Mouse (Mus musculus) lung, embryonic 16.5 days (tissue): ENCODE results near the gene Kifc3. TPM values are rescaled to one million over a fixed set of nuclear protein-coding genes. Genes with fewer than 3 reads are reported as not detected.

ENCODE experiments used
- ATAC-seq: fragments of 200-750 bp; cut with Nextera tagmentation; 2 replicates; pipeline ENCODE4 v1.8.0; 2017; ENCODE audit warnings: low read depth, mild to moderate bottlenecking, moderate library complexity
- H3K27ac ChIP-seq: fragments of 300-500 bp; sonication (generic); 2 replicates; pipeline ENCODE4 v1.5.1; 2014; ENCODE audit warnings: mild to moderate bottlenecking, control low read depth, low read length
- H3K27me3 ChIP-seq: fragments of 300-500 bp; sonication (generic); 2 replicates; pipeline ENCODE4 v1.6.1; 2014; ENCODE audit warnings: low read depth, low read length, mixed read lengths; ENCODE audit not compliant: control insufficient read depth, insufficient read depth
- H3K36me3 ChIP-seq: fragments of 300-500 bp; sonication (generic); 2 replicates; pipeline ENCODE4 v1.6.1; 2014; ENCODE audit warnings: low read length; ENCODE audit not compliant: control insufficient read depth, insufficient read depth
- H3K4me1 ChIP-seq: fragments of 300-500 bp; sonication (generic); replicated peaks from 2 replicates; pipeline ENCODE4 v1.6.1; 2014; ENCODE audit warnings: low read length, mixed read lengths; ENCODE audit not compliant: control insufficient read depth, insufficient read depth
- H3K4me2 ChIP-seq: fragments of 300-500 bp; sonication (generic); 2 replicates; pipeline ENCODE4 v1.6.1; 2014; ENCODE audit warnings: low read depth, low read length, control low read depth
- H3K4me3 ChIP-seq: fragments of 300-500 bp; sonication (generic); 2 replicates; pipeline ENCODE4 v1.5.1; 2014; ENCODE audit warnings: mild to moderate bottlenecking, low read length, control low read depth
- H3K9ac ChIP-seq: fragments of 300-500 bp; sonication (generic); 2 replicates; pipeline ENCODE4 v1.6.1; 2014; ENCODE audit warnings: low read length, control low read depth
- H3K9me3 ChIP-seq: fragments of 300-500 bp; sonication (generic); 2 replicates; pipeline ENCODE4 v1.6.1; 2016; ENCODE audit warnings: low read length; ENCODE audit not compliant: control insufficient read depth
- WGBS: fragments of 180-500 bp; shearing (Covaris S2); extraction: QIAGEN DNeasy Blood & Tissue Kit; methylation state at CpG from one replicate; pipeline ENCODE4 v1.1.7; 2014; 5-methylcytosine and 5-hydroxymethylcytosine counted together
- polyA plus RNA-seq: library from polyadenylated mRNA; unstranded; fragments of >200 nt; fragmentation: Nextera tagmentation; extraction: Ambion mirVana; gene quantifications from 2 replicates; pipeline ENCODE4 v1.2.1, GENCODE M21; 2015

Gene Kifc3
- polyA plus RNA-seq, 1 experiment from 2014 or later, result 16.8 TPM

DNA sequence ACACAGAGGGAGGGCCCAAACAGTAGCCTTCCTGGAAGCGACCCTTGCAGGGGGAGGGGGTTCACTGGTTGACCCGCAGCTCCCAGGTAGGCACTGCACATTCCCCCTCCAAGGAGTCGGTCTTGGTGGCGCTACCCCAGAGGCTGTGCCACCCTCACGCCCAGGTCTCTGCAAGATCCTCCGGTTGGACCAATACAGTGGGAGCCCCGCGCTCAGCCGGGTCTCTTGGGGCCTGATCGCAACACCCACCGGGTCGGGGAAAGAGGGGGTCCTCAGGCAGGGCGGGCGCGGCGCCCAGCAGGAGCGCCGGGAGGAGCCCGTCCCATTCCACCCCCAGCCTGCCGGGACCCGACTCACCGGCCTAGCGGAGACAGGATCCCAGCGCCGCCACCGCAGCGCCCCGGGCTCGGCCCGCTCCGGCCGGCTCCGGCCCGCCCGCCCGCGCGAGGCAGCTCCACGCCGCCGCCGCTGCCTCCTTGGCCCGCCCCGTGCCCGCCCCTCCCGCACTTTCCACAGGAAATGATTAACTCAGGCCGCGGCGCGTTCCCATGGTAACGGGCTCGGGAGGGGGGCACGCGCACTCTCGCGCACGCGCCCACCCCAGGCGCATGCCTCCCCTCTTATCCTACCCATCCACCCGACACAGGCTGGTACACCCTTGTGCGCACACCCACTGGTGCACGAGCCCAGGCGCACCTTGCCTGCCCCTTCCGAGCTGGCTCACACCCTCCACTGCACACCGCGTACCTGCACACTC lies 60.4 kb downstream of the Kifc3 start:
- H3K9ac ChIP-seq, result peak overlapping the region; percentile 85
- no peaks in the 10 kb centered on the region for H3K9me3 ChIP-seq
- peak; percentile 62 for ATAC-seq
- H3K4me3 ChIP-seq, result peak overlapping the region; percentile 62
- WGBS, result 2% methylated on average over 41 of the region's 66 CpGs
- no peaks in the 10 kb centered on the region for H3K36me3 ChIP-seq
- H3K27ac ChIP-seq, result peak overlapping the region; percentile 87
- peak overlapping the region; percentile 77 for H3K4me2 ChIP-seq
- no peaks in the 10 kb centered on the region for H3K27me3 ChIP-seq
- H3K4me1 ChIP-seq, result peaks cover 54% of the 10 kb centered on the region

GRCm38 (mm10) chr8:95141469-95142074 lies 61.0 kb downstream of the Kifc3 start:
- no peaks in the 10 kb centered on the region for H3K9me3 ChIP-seq
- H3K4me3 ChIP-seq, result peak overlapping the region; percentile 62
- H3K4me2 ChIP-seq, result peak overlapping the region; percentile 77
- H3K27ac ChIP-seq, result peak overlapping the region; percentile 87
- H3K36me3 ChIP-seq, result no peaks in the 10 kb centered on the region
- peak; percentile 44 for ATAC-seq
- peak overlapping the region; percentile 85 for H3K9ac ChIP-seq
- peaks cover 57% of the 10 kb centered on the region for H3K4me1 ChIP-seq
- WGBS, result 0% methylated on average over 6 of the region's 6 CpGs
- no peaks in the 10 kb centered on the region for H3K27me3 ChIP-seq

- H3K27me3 ChIP-seq, result no peaks in the 10 kb centered on the region
- no peak for ATAC-seq
- peak overlapping the region; percentile 85; the same call in 1 of the 2 replicates for H3K9ac ChIP-seq
- peaks cover 57% of the 10 kb centered on the region for H3K4me1 ChIP-seq
- WGBS, result 37% methylated on average over 1 of the region's 1 CpGs
- no peak overlapping the region; the same call in 1 of the 2 replicates for H3K4me3 ChIP-seq
- no peak overlapping the region; the same call in 1 of the 2 replicates for H3K27ac ChIP-seq
- H3K9me3 ChIP-seq, result no peaks in the 10 kb centered on the region
- H3K36me3 ChIP-seq, result no peaks in the 10 kb centered on the region
- H3K4me2 ChIP-seq, result peak overlapping the region; percentile 77
These were observed 61.6 kb downstream of the Kifc3 start for GRCm38 (mm10) chr8:95141026-95141425.

DNA sequence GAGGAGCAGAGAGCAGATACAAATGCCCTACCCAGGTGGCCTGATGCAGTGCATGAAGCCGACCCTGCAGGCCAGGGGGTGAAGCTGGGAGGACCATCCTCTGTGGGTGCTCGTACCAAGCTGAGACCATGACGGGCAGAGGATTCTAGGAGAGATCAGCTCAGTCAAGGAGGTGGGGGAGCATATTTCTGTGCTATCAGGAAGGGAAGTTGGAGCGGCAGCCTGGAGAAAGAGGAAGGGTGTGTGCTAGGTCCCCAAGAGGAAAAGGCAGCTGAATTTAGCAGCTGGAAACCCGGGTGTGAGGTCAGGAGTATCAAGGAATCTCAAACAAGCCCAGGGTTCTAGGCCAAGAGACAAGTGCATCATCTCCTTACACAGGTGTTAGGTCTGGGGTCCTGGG lies 62.1 kb downstream of the Kifc3 start:
- no peak for ATAC-seq
- Histone ChIP-seq H3K4me1 (peaks cover 57% of the 10 kb centered on the region), H3K4me2 (no peak overlapping the region), H3K27me3 (no peaks in the 10 kb centered on the region), H3K4me3 (no peak overlapping the region), H3K27ac (no peak overlapping the region; the same call in 1 of the 2 replicates), H3K9ac (0 out of 2 replicates have a peak overlapping the region, but pooled peaks have one; percentile 17), H3K9me3 (no peaks in the 10 kb centered on the region), H3K36me3 (no peaks in the 10 kb centered on the region)
- WGBS, result 40% methylated on average over 5 of the region's 5 CpGs

- peaks cover 49% of the 10 kb centered on the region for H3K4me1 ChIP-seq
- WGBS, result 23% methylated on average over 1 of the region's 1 CpGs
- ATAC-seq, result no peak
These were observed 63.6 kb downstream of the Kifc3 start for GRCm38 (mm10) chr8:95139051-95139365.

DNA sequence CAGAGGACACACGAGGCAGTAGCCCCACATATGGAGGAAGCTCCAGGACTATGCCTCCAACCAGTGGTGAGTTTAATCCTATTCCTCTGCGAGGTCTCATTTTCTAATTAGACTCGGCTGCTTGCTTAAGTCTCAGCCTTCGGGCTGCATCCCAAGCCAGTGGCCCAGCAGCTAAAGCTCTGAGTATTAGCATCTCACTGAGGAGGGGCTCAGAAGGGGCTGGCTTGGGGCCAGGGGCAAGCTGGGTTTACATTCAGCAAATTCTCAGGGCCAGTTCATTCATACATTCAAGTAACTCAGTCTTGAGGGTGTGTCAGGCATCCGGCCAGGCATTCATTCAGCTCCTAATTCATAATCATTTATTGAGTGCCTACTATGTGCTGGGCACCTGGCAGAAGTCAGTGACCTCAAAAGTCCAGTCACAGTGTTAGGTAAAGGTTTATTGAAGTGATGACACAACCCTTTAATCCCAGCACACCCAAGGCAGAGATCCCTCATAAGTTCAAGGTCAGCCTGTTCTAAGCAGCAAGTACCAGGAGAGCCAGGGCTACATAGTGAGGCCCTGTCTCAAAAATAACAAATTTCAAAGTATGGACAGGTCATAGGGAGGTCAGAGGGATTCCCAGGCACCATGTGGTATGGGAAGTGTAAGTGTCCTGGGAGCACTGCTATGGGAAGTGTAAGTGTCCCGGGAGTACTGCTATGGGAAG lies 64.1 kb downstream of the Kifc3 start:
- Histone ChIP-seq H3K4me3 (peak overlapping the region; percentile 35), H3K4me1 (peaks cover 45% of the 10 kb centered on the region), H3K4me2 (peak overlapping the region; percentile 48), H3K27me3 (no peaks in the 10 kb centered on the region), H3K36me3 (no peaks in the 10 kb centered on the region), H3K9ac (no peak overlapping the region), H3K9me3 (no peaks in the 10 kb centered on the region), H3K27ac (no peak overlapping the region)
- 9% methylated on average over 6 of the region's 6 CpGs for WGBS
- peak; percentile 18; the same call in 1 of the 2 replicates for ATAC-seq

More at GRCm38 (mm10) chr8:95139051-95139365, 63.6 kb downstream of the Kifc3 start:
- Histone ChIP-seq H3K4me2 (no peak overlapping the region), H3K9ac (no peak overlapping the region), H3K27ac (no peak overlapping the region), H3K36me3 (no peaks in the 10 kb centered on the region), H3K27me3 (no peaks in the 10 kb centered on the region), H3K9me3 (no peaks in the 10 kb centered on the region), H3K4me3 (no peak overlapping the region)

GRCm38 (mm10) chr8:95137641-95138098 lies 64.9 kb downstream of the Kifc3 start:
- WGBS, result 7% methylated on average over 28 of the region's 28 CpGs
- H3K4me2 ChIP-seq, result peak overlapping the region; percentile 48
- H3K27me3 ChIP-seq, result no peaks in the 10 kb centered on the region
- peak overlapping the region; percentile 33; the same call in 1 of the 2 replicates for H3K9ac ChIP-seq
- 0 out of 2 replicates have a peak overlapping the region, but pooled peaks have one; percentile 15 for H3K27ac ChIP-seq
- H3K9me3 ChIP-seq, result no peaks in the 10 kb centered on the region
- no peaks in the 10 kb centered on the region for H3K36me3 ChIP-seq
- H3K4me1 ChIP-seq, result peaks cover 36% of the 10 kb centered on the region
- H3K4me3 ChIP-seq, result peak overlapping the region; percentile 35
- peak; percentile 61 for ATAC-seq

- no peak for ATAC-seq
- H3K4me2 ChIP-seq, result peak overlapping the region; percentile 48
- H3K9me3 ChIP-seq, result no peaks in the 10 kb centered on the region
- no peaks in the 10 kb centered on the region for H3K36me3 ChIP-seq
- H3K27ac ChIP-seq, result no peak overlapping the region
- H3K27me3 ChIP-seq, result no peaks in the 10 kb centered on the region
- H3K4me1 ChIP-seq, result peaks cover 34% of the 10 kb centered on the region
- no peak overlapping the region for H3K9ac ChIP-seq
- 38% methylated on average over 12 of the region's 12 CpGs for WGBS
- H3K4me3 ChIP-seq, result peak overlapping the region; percentile 35
These were observed 65.4 kb downstream of the Kifc3 start for GRCm38 (mm10) chr8:95137201-95137600.

DNA sequence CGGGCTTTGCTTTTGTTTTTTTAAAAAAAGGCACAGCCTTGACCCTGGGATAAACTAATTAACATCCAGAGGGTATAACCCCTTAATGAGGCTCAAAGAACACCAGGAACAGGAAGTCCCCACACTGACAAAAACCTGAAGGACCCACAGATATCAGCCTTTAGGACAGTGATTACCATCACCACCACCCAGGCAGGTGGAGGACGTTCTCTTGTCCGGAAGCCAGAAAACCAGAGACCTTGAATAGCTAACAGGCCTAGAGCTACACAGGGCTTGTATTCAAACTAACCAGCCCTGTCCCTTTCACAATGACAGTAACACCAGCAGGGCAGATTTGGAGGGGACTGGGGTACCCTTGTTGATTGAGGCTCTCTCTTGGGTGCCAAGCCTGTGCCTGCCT lies 66.4 kb downstream of the Kifc3 start:
- Histone ChIP-seq H3K9me3 (no peaks in the 10 kb centered on the region), H3K27me3 (no peaks in the 10 kb centered on the region), H3K9ac (no peak overlapping the region), H3K36me3 (no peaks in the 10 kb centered on the region), H3K4me2 (no peak overlapping the region), H3K27ac (no peak overlapping the region), H3K4me3 (no peak overlapping the region), H3K4me1 (peaks cover 30% of the 10 kb centered on the region)
- ATAC-seq, result no peak
- WGBS, result 76% methylated on average over 3 of the region's 3 CpGs
